Mouse (Mus musculus) heart, embryonic 15.5 days (tissue): ENCODE data around the gene Krt86. TPM values are rescaled to one million over a fixed set of nuclear protein-coding genes. Genes with fewer than 3 reads are reported as not detected.

Experiments
- polyA plus RNA-seq: library from polyadenylated mRNA; unstranded; fragments of >200 nt; fragmentation: Nextera tagmentation; extraction: Ambion mirVana; gene quantifications from 2 replicates; pipeline ENCODE4 v1.2.1, GENCODE M21; 2015

Gene Krt86
- polyA plus RNA-seq, 1 experiment from 2014 or later = not detected

Other genes starting within 250 kb of the Krt86 start
- gene Grasp, start 249.3 kb upstream of the Krt86 start, polyA plus RNA-seq = 3.3 and 5.0 TPM in 2 replicates
- 10.6 and 12.5 TPM in 2 replicates for gene Nr4a1, start 219.2 kb upstream of the Krt86 start, polyA plus RNA-seq
- gene Atg101, start 189.2 kb upstream of the Krt86 start, polyA plus RNA-seq = 52.0 and 59.9 TPM in 2 replicates
- 3.1 and 4.8 TPM in 2 replicates for gene 6030408B16Rik, start 180.3 kb upstream of the Krt86 start, polyA plus RNA-seq
- 7.4 and 8.1 TPM in 2 replicates for gene Krt80, start 103.3 kb upstream of the Krt86 start, polyA plus RNA-seq
- gene Krt7, start 62.4 kb upstream of the Krt86 start, polyA plus RNA-seq = 17.4 and 28.2 TPM in 2 replicates
- 0.15 TPM in 1 of 2 replicates, not detected in the other for gene Krt87, start 34.7 kb upstream of the Krt86 start, polyA plus RNA-seq
- gene Krt88, start 25.7 kb upstream of the Krt86 start, polyA plus RNA-seq = not detected in 2 replicates
- gene Krt81, start 9.7 kb upstream of the Krt86 start, polyA plus RNA-seq = not detected in 2 replicates
- not detected in 2 replicates for gene Krt83, start 18.0 kb downstream of the Krt86 start, polyA plus RNA-seq
- not detected in 2 replicates for gene Gm49425, start 43.8 kb downstream of the Krt86 start, polyA plus RNA-seq
- not detected in 2 replicates for gene Krt84, start 59.3 kb downstream of the Krt86 start, polyA plus RNA-seq
- gene Krt82, start 77.2 kb downstream of the Krt86 start, polyA plus RNA-seq = not detected in 2 replicates
- 0.09 TPM in 1 of 2 replicates, not detected in the other for gene Krt90, start 89.5 kb downstream of the Krt86 start, polyA plus RNA-seq
- 0.05 and 0.47 TPM in 2 replicates for gene Krt75, start 100.4 kb downstream of the Krt86 start, polyA plus RNA-seq
- gene Gm5414, start 154.7 kb downstream of the Krt86 start, polyA plus RNA-seq = not detected in 2 replicates
- not detected in 2 replicates for gene Gm5478, start 173.9 kb downstream of the Krt86 start, polyA plus RNA-seq
- gene Krt6b, start 206.8 kb downstream of the Krt86 start, polyA plus RNA-seq = not detected in 2 replicates
- gene Krt6a, start 220.8 kb downstream of the Krt86 start, polyA plus RNA-seq = 0.20 and 0.36 TPM in 2 replicates
- gene Krt5, start 239.4 kb downstream of the Krt86 start, polyA plus RNA-seq = 2.8 and 29.6 TPM in 2 replicates